Mouse (Mus musculus) heart, postnatal 36 days (tissue): Measurements from ENCODE around the gene Taco1. TPM values are rescaled to one million over a fixed set of nuclear protein-coding genes. Genes with fewer than 3 reads are reported as not detected.
"Not testable (repeated sequence)": the region's sequence is repeated elsewhere in the genome, so short reads cannot be mapped to it uniquely, and the experiment has no call there.

Source experiments
- DNase-seq, 2 experiments: peaks; one replicate each; pipeline ENCODE4 v3.0.0; 2021 to 2022
- intact Hi-C: fragments of 180-260 bp; cut with DNase I; formaldehyde crosslinking; loops from one replicate; pipeline ENCODE4 v1.15.1; 2025
- total RNA-seq, 2 experiments: library from RNA; stranded (reverse); gene quantifications; 2 replicates each; pipeline ENCODE4 v1.2.3; 2021

Gene Taco1
- total RNA-seq, 2 experiments from 2014 or later: 63.3 to 67.3 TPM

DNA sequence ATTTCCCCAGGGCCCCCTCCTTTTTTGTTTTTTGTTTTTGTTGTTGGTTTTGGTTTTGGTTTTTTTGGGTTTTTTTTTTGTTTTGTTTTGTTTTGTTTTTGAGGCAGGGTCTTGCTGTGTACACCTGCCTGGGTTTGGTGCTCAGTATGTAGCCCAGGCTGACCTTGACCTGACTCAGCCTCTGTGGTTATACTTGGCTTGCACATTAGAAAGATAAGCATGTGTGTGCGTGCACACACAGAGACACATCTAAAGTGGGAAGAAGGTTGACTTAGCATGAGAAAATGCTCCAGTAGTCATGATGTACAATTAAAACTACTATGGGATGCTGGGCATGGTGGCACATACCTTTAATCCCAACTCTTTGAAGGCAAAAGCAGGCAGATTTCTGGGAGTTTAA lies 5.3 kb upstream of the Taco1 start:
- intact Hi-C loops: no loop called here
- no peak for DNase-seq

DNA sequence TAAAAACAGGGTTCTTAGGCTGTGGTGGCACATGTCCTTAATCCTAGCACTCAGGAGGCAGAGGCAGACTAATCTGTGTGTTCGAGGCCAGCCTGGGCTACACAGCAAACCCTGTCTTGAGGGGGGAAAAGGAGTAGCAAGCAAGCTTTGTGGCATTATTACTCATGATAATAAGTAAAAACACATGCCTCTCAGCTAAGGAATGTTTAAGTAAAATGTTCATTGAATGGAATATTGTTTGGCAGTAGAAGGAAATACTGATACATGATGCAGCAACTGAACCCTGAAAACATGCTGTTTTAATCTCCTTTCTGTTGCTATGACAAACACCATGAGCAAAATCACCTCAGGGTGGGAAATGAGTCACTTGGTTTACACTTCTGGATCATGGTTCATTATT lies 4.5 kb upstream of the Taco1 start:
- intact Hi-C loops: no loop called here
- no peak for DNase-seq

DNA sequence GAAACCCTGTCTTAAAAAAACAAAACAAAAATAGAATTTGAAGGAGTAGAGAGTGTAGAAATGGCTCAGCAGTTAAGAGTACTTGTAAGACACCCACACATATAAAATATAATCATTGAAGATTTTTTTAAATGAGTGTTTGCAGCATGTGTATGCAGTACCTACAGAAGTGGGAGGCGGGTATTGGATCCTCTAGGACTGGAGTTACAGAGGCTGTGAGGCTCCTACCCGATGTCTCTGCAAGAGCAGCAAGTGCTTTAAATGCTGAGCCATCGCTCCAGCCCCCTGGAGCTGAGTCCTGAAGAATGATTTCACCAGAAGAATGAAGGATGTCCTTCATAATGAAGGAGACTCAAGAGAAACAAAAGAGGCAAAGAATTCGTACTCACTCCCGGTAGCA lies 2.1 kb upstream of the Taco1 start:
- intact Hi-C loops: no loop called here
- DNase-seq: no peak

GRCm38 (mm10) chr11:106065073-106065922 lies 563 bp upstream of the Taco1 start:
- intact Hi-C loops: no loop called here
- DNase-seq: no peak

GRCm38 (mm10) chr11:106066616-106067015 lies 755 bp downstream of the Taco1 start:
- intact Hi-C loops: not testable (repeated sequence)
- DNase-seq: peak; percentile 20 to 35

DNA sequence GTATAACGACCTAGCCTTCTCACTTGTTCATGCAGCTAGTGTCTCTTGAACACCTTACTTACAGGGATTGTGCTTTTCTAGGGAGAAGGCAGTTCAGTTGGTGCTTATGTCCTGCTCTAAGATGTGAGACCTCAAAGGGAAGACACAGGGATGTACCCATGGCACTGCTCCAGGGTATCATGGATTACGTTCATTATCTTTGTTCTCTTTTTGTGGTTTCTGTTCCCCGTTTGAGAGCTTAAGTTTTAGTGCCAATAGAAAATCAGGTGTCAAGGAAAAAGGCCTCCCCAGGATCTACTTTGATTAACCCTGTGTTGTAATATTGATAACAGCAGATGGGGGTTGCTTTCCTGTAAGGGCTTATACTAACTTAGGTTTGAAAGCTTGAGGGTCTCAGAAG lies 7.9 kb downstream of the Taco1 start:
- no peak for DNase-seq
- intact Hi-C loops: no loop called here

DNA sequence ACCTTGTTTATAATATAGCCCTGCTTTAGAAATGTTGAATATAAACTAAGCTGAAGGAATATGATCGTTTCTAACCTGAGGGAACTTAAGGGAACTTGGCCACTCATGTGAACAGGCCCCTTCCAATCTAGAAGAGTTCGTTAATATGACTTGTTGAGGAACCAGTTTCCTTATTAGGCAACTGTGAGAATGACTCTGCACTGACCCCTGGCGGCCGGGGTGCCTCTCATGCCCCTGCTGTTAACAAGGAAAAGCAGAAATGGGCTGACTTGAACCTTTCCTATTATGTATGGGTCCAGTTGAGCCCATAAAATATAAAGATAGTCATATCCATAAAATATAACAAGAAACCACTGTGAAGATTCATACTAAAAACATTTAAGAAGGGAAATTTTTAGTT lies 10.5 kb downstream of the Taco1 start:
- intact Hi-C loops: loop anchor here (2.0 kb wide), 1 partner anchor 150 kb away; no protein-coding TSS in a partner anchor
- DNase-seq: peak; percentile 68 to 81

- DNase-seq: peak; percentile 95 to 96
- intact Hi-C loops: loop anchor here (2.0 kb wide), 1 partner anchor 51 kb away; no protein-coding TSS in a partner anchor
Observed at GRCm38 (mm10) chr11:106083708-106084701, 18.1 kb downstream of the Taco1 start, which contains the start of gene Map3k3. TSS of gene Map3k3 (plus strand) at chr11:106084613.

GRCm38 (mm10) chr11:106084911-106085561 lies 19.2 kb downstream of the Taco1 start:
- intact Hi-C loops: loop anchor here (2.0 kb wide), 1 partner anchor 50 kb away; no protein-coding TSS in a partner anchor

DNA sequence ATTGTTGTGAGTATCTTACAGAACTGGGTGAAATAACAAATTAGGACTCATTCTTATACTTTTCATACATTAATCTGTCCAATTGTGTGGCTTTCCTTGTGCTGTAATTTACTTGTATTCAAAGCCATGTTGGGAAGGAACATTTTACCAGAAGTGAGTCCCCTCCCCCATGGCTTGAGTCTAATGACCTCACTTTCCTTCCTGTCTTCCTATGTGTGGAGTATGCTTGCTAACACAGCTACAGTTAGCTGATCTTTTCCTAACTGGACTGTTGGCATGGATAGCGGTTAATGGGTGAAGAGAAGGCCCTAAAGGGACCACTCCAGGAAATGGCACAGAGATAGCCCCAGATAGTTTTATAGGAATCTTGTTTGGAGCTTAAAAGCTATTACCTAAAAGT lies 32.4 kb downstream of the Taco1 start:
- intact Hi-C loops: loop anchor here (5.0 kb wide), 1 partner anchor 34 kb away; no protein-coding TSS in a partner anchor
- DNase-seq: peak in 1 of 2 experiments; percentile 37

More at GRCm38 (mm10) chr11:106084911-106085561, 19.2 kb downstream of the Taco1 start:
- DNase-seq: peak; percentile 76 to 88

- no peak for DNase-seq
- intact Hi-C loops: no loop called here
Observed at GRCm38 (mm10) chr11:106102866-106103265, 37.0 kb downstream of the Taco1 start.

- intact Hi-C loops: no loop called here
- DNase-seq: no peak
Observed at GRCm38 (mm10) chr11:106106047-106106587, 40.3 kb downstream of the Taco1 start.

- intact Hi-C loops: no loop called here
Observed at GRCm38 (mm10) chr11:106111688-106112087, 45.8 kb downstream of the Taco1 start.

GRCm38 (mm10) chr11:106122221-106122620 lies 56.4 kb downstream of the Taco1 start:
- DNase-seq: no peak
- intact Hi-C loops: no loop called here

More at GRCm38 (mm10) chr11:106111688-106112087, 45.8 kb downstream of the Taco1 start:
- no peak for DNase-seq

DNA sequence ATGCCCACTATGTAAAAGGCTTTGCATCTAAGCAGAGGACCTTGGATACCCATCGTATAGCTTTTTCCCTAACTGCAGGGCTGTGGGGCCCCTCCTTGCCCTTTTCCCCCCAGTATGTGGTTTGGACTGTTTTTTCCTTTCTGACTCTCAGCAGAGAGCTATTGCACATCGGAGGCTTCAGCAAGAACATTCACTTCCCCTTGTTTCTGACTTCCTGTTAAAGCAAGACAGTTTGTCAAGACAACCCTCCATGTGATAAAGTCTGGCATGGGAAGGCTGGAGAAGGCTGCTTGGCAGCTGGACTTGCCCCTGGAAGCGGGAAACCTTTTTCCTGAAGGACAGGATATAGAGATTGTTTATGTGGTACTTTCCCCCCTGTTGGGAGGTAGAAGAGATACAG lies 56.9 kb downstream of the Taco1 start:
- peak; percentile 12 to 26 for DNase-seq
- intact Hi-C loops: no loop called here

Other genes with a start within 250 kb of the Taco1 start
- 10 to 100 TPM in 1 of 2 experiments, 1 to 10 TPM in 1; 9.2 to 12.1 TPM for gene Cyb561, start 112.7 kb upstream of the Taco1 start, total RNA-seq
- 10 to 100 TPM; 21.9 to 38.1 TPM for gene Ace, start 98.1 kb upstream of the Taco1 start, total RNA-seq
- gene Ace3, start 71.4 kb upstream of the Taco1 start, total RNA-seq: not detected
- gene Kcnh6, start 57.9 kb upstream of the Taco1 start, total RNA-seq: under 1 TPM in 1 of 2 experiments, not detected in 1; 0.16 TPM
- gene Dcaf7, start 29.2 kb upstream of the Taco1 start, total RNA-seq: 10 to 100 TPM; 40.2 to 42.5 TPM
- gene Map3k3, start 18.6 kb downstream of the Taco1 start, total RNA-seq: 10 to 100 TPM; 38.7 to 44.4 TPM
- gene Gm10840, start 94.8 kb downstream of the Taco1 start, total RNA-seq: not detected
- gene Limd2, start 94.8 kb downstream of the Taco1 start, total RNA-seq: 1 to 10 TPM; 4.2 to 4.8 TPM
- gene Strada, start 136.1 kb downstream of the Taco1 start, total RNA-seq: 1 to 10 TPM; 7.2 to 8.2 TPM
- gene Ccdc47, start 150.3 kb downstream of the Taco1 start, total RNA-seq: 10 to 100 TPM; 72.5 to 82.4 TPM
- 10 to 100 TPM; 26.5 to 28.7 TPM for gene Ddx42, start 150.9 kb downstream of the Taco1 start, total RNA-seq
- gene Ftsj3, start 190.0 kb downstream of the Taco1 start, total RNA-seq: 10 to 100 TPM; 21.1 to 23.0 TPM
- 100 to 1,000 TPM; 102 to 105 TPM for gene Psmc5, start 190.1 kb downstream of the Taco1 start, total RNA-seq
- gene Smarcd2, start 206.9 kb downstream of the Taco1 start, total RNA-seq: 10 to 100 TPM; 19.1 to 19.9 TPM
- gene Tcam1, start 210.6 kb downstream of the Taco1 start, total RNA-seq: not detected
- gene Gh, start 235.8 kb downstream of the Taco1 start, total RNA-seq: not detected
- 1 to 10 TPM; 1.9 to 3.0 TPM for gene Cd79b, start 248.7 kb downstream of the Taco1 start, total RNA-seq